Mouse (Mus musculus): ENCODE results near the gene Golga2.
"Not testable (repeated sequence)": the region's sequence is repeated elsewhere in the genome, so short reads cannot be mapped to it uniquely, and the experiment has no call there.

Golga2 gene

DNA sequence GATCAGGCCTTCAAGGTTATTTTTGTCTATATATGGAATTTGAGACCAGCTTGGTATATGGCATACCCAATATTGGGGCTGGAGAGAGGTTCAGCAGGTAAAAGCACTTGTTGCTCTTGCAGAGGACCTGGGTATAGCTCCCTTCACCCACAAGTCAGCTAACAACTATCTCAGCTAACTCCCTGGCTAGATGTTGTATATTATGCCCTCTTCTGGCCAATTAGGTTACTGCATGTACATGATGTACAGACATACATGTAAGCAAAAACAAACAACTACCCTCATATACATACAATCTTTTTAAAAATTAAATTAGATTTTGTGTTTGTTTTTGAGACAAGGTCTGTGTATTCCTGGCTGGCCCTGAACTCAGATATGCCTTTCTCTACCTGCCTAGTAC lies 2.4 kb downstream of the Golga2 start:
- no peak for DNase-seq

DNA sequence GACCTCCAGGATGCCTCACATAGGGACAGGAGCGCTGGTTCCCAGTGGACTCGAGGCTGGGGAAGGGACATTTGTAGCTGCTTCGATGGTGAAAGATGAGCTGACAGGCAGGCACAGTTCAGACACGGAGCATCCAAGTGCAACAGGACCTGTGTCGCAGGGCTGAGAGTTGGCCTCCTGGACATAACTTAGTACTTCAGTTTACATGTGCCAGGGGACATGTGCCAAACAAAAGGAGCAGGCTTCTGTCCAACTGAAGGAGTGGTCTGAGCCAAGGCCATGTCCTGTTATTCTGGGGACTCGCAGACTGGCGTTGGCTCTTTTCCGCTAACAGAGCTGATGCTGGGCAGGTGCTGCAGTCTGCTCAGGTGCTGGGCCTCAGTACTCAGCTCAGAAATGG lies 7.2 kb downstream of the Golga2 start:
- DNase-seq = no peak

DNA sequence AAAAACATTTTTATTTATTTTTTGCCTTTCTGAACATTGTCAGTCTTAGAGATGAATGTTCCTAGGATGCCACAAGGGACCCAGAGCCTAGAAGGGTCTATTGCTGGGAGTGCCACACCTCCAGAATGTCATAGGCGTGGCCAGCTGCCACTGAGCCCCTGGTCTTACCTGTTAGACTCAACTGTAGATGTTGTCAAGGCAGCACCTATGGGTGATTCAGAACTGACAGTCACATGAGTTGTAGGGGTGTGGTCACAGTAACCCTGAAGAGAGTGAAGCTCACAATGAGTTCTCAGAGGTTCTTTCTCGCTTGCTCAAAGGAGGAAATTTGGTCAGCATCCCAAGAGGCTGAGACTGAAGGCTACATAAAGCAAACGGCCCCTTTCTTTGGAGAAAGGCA lies 8.1 kb downstream of the Golga2 start:
- no peak for DNase-seq

DNA sequence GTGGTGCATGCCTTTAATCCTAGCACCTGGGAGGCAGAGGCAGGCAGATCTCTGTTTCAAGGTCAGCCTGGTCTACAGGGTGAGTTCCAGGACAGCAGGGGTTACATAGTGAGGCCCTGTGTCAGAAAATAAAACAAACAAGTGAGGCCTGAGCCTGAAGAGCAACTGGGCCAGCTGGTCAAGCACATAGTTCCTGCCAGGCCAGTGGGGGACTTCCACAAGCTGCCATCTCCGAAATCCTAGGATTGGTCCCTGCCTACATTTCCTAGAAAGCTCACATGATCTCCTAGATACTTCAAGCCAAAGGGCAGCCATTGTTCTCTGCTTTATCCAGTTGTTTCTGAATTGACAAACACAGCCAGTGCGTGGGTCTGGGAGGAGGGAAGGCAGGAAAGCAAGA lies 8.7 kb downstream of the Golga2 start:
- not testable (repeated sequence) for DNase-seq

- DNase-seq = no peak
Observed at GRCm38 (mm10) chr2:32299469-32299868, 12.3 kb downstream of the Golga2 start.

DNA sequence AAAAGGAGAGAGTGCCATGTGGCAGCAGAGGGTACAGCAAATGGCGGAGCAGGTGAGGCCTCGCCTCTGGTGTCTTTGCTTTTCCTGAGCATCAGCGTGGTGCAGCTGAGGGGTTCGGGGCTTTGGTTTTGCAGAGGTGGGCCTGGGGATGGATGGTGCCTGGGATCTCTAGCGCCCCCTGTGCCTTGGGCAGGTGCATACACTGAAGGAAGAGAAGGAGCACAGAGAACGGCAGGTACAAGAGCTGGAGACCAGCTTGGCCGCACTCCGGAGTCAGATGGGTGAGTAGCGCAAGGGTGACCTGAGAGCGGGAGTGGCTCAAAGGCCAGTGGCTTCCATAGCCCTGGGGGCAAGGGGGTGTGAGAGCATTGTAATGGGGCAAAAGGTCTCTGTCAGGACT lies 15.8 kb downstream of the Golga2 start:
- DNase-seq = no peak

GRCm38 (mm10) chr2:32304145-32304832 lies 17.1 kb downstream of the Golga2 start:
- DNase-seq = peak; percentile 61

DNA sequence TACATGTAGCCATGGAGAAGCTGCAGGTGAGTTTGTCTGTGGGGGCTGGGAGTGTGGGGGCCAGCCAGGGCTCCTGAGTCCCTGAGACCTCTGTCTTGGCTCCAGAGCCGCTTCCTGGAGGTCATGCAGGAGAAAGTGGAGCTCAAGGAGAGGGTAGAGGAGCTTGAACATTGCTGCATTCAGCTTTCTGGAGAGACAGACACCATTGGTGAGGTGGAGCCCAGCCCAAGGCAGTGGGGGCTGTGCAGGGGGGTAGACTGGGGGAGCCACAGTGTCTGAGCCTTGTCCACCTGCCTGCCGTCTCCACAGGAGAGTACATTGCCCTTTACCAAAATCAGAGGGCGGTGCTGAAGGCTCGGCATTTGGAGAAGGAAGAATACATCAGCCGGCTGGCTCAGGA lies 18.5 kb downstream of the Golga2 start:
- DNase-seq = no peak

DNA sequence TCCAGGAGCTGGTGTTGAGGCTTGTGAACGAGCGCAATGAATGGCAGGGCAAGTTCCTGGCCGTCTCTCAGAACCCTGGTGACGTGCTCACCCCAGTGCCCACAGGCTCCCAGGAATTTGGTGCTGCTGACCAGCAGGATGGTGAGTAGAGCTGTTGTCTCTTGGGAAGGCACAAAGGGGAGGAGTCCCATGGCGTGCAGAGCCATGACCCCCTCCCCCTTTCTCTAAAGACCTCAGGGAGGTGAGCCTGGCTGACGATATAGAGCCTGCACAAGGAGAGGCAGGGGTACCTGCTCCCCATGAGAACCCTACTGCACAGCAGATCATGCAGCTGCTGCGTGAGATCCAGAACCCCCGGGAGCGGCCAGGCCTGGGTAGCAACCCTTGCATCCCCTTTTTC lies 19.0 kb downstream of the Golga2 start:
- no peak for DNase-seq

- DNase-seq = no peak
Observed at GRCm38 (mm10) chr2:32307247-32307798, 20.1 kb downstream of the Golga2 start.

DNA sequence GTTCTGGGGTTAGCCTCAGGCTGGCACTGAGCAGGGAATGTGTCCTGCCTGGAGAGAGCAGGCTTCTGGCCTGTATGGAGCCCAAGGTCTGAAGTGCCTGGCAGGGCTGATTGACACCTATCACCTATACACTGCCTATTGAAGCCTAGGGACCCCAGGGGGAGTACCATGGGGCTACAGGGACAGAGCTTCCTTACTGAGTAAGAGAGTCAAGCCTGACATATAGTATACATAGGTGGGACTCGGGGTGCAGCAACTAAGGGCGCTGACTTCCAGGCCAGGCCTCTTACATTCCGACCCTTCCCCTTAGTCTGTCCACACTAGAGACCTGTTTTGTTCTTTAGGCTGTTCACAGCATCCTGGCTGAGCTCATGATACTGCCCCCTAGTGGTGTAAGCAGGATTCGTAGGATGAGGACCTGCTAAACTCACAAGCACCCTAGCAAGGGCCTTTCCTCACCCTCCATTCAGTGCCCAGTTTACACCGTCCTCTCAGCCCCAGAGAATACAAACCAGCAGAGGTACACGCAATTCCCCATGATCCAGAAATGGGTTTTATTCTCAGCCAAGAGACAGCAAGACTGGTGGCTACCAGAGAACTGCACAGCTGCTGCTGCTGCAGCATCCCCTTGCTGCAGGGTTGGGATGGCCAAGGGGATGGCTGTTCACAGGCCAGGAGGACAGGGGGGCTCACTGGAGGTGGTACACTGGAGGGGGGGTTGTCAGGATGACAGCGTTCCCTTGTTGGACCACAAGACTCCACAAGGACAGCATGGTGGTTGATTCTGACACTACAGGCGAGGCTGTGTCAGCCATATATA lies 21.0 kb downstream of the Golga2 start:
- DNase-seq = peak; percentile 62

- DNase-seq = no peak
Observed at GRCm38 (mm10) chr2:32308870-32309568, 21.8 kb downstream of the Golga2 start.

DNA sequence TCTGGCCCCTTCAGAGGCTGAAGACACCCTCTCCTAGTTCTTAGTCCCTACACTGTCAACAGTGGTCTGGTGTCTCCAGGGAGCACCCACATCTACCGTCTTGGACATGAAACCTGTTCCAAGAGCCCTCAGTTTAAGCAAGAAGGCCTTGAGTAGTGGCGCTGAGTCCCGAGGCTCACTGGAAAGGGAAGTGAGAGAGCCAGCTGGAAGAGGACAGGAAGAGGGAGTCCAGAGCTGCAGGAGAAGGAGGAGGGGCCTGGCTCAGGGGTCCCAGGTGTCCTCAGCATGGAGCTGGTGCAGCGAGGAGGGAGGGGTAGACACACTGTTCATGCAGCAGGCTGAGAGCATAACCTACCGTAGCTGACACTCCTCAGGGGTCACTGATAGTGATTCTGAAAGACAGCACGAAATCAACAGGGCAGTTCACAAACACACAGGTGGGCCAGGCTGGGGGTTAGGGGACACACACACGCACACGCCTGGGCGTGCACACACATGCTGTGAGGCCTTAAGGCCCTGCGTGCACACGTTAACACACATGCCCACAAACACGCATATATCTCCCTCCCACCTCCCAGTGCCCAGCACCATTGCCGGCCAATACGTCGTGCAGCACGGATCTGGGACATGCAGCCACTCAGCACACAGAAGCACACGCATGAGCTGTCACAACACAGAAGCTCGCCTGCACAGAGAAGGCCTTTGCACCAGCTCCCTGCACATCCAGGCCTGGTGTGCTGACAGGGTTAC lies 23.1 kb downstream of the Golga2 start:
- no peak for DNase-seq

- no peak for DNase-seq
Observed at GRCm38 (mm10) chr2:32311443-32312317, 24.5 kb downstream of the Golga2 start.

DNA sequence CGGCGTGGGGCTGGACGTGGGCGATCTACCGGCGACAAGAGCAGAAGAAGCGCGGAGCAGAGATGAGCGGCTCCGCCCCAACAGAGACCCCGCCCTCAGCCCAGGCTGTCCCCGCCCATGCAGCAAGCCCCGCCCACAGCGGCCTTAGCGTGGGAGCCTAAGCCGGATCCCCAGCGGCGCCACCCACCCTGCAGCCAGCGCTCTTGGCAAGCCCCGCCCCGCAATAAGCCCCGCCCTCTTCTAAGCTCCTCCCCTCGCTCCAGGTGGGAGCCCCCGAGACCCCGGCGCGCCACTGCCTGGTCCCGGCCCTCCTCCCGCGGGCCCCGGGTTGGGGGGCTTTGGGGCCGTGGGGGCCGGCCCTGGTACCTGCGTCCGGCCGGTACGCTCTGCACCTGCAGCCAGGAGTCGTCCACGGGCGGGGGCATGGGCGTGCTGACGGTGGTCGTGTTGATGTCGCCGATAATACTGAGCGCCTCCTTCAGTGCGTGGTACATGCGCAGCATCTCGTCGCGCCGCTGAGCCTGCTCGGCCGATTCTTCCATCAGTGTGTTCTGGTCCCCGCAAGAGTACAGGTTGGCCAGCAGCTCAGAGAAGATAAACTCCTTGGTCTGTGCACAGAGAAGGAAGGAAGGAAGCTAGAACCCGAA lies 25.3 kb downstream of the Golga2 start:
- peak; percentile 92 for DNase-seq

DNA sequence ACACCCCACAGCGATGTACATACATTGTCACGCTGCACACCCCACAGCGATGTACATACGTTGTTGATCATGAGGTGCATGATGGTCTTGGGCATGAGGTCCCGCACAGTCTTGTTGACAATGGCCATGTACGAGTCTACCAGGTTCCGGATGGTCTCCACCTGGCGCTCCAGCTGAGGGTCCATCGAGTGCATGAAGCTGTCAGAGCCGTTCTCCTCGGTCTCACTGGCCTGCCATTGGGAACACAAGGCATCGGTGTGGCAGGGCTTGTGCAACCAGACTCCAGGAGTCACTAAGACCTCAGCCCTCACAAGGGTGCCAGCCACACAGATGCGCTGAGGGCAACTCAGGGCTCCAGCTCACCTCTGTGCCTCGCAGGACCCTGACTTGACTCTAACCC lies 27.6 kb downstream of the Golga2 start:
- DNase-seq = no peak

DNA sequence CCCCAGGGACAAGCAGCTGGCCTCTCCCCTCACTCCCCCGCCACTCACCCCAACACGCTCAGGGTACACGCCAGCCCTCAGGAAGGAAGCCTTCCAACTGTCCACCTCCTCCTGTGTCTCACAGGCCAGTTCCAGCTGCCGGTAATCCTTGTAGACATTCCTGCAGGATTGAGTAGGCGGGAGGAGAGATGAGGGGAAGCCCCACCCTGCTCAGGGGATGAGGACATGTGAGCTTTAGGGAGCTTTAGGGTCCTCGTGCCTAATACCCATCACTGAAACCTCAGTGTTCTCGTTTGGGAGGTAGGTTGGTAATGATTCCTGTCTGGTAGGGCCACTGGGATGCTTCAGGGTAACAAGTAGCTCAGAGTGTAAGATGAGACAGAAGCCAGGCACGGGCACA lies 28.6 kb downstream of the Golga2 start:
- DNase-seq = no peak

GRCm38 (mm10) chr2:32316887-32317656 lies 29.9 kb downstream of the Golga2 start:
- DNase-seq = peak; percentile 35

GRCm38 (mm10) chr2:32317791-32318417 lies 30.7 kb downstream of the Golga2 start:
- DNase-seq = peak; percentile 71
